Mouse (Mus musculus): ENCODE measurements at regions not wholly inside any gene's neighbourhood (a gene's known extent, or its start where the extent isn't known, plus 50 kb on each side); places are given as distances from the start of the nearest gene placed in this dataset.
"Not testable (repeated sequence)": the region's sequence is repeated elsewhere in the genome, so short reads cannot be mapped to it uniquely, and the experiment has no call there.

- no peak overlapping the region for H3K4me3 ChIP-seq (replicated peaks; ENCODE audit: low read length)
- no peak overlapping the region for H3K9ac ChIP-seq (replicated peaks; ENCODE audit: low read depth, low read length)
- no peaks in the 10 kb centered on the region for H3K36me3 ChIP-seq (ENCODE audit: control insufficient read depth, insufficient read depth)
- no peaks in the 10 kb centered on the region for H3K4me1 ChIP-seq (replicated peaks; ENCODE audit: control insufficient read depth, insufficient read depth, low read length)
- no peak overlapping the region for H3K27ac ChIP-seq (ENCODE audit: low read length)
- no peaks in the 10 kb centered on the region for H3K9me3 ChIP-seq (ENCODE audit: control insufficient read depth, low read length)
- ATAC-seq = no peak
- WGBS = 80% methylated on average over 4 of the region's 4 CpGs
- H3K27me3 ChIP-seq (replicated peaks; ENCODE audit: control insufficient read depth, insufficient read depth, low read length) = no peaks in the 10 kb centered on the region
- H3K4me2 ChIP-seq (ENCODE audit: low read length) = no peak overlapping the region
Measured at GRCm38 (mm10) chr6:16765354-16765753, 132.9 kb downstream of the Tfec start.

DNA sequence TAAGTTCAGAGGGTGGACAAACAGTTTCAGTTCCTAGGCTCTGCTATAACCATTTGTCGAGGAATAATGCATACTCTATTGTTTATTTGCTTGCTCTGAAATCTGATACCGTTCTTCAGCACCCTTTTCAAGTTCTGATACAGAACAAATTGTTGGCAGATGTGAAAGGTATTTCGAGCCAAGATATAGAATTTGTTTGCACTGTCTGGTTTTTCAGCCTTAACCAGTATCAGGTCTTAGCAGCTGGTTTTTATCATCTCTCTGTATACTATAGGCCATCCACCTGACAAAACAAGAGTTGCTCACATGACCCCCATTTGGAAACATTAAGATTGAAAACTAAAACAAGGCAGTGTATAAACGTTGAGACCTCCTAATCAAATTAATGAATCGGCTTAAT is 133.5 kb downstream of the Tfec start:
- Histone ChIP-seq H3K4me2 (ENCODE audit: low read length) (no peak overlapping the region), H3K4me1 (replicated peaks; ENCODE audit: control insufficient read depth, insufficient read depth, low read length) (no peaks in the 10 kb centered on the region), H3K9ac (replicated peaks; ENCODE audit: low read depth, low read length) (no peak overlapping the region), H3K36me3 (ENCODE audit: control insufficient read depth, insufficient read depth) (no peaks in the 10 kb centered on the region), H3K4me3 (replicated peaks; ENCODE audit: low read length) (no peak overlapping the region), H3K27me3 (replicated peaks; ENCODE audit: control insufficient read depth, insufficient read depth, low read length) (no peaks in the 10 kb centered on the region), H3K9me3 (ENCODE audit: control insufficient read depth, low read length) (no peaks in the 10 kb centered on the region), H3K27ac (ENCODE audit: low read length) (no peak overlapping the region)
- no peak for ATAC-seq
- WGBS = 70% methylated on average over 5 of the region's 5 CpGs

GRCm38 (mm10) chr6:16755044-16755443 is 143.2 kb downstream of the Tfec start:
- not testable (repeated sequence) for ATAC-seq; H3K9ac ChIP-seq (replicated peaks; ENCODE audit: low read depth, low read length); H3K27me3 ChIP-seq (replicated peaks; ENCODE audit: control insufficient read depth, insufficient read depth, low read length); H3K4me3 ChIP-seq (replicated peaks; ENCODE audit: low read length); H3K4me1 ChIP-seq (replicated peaks; ENCODE audit: control insufficient read depth, insufficient read depth, low read length); H3K27ac ChIP-seq (ENCODE audit: low read length); H3K4me2 ChIP-seq (ENCODE audit: low read length); H3K9me3 ChIP-seq (ENCODE audit: control insufficient read depth, low read length); H3K36me3 ChIP-seq (ENCODE audit: control insufficient read depth, insufficient read depth)
- 78% methylated on average over 1 of the region's 1 CpGs for WGBS

DNA sequence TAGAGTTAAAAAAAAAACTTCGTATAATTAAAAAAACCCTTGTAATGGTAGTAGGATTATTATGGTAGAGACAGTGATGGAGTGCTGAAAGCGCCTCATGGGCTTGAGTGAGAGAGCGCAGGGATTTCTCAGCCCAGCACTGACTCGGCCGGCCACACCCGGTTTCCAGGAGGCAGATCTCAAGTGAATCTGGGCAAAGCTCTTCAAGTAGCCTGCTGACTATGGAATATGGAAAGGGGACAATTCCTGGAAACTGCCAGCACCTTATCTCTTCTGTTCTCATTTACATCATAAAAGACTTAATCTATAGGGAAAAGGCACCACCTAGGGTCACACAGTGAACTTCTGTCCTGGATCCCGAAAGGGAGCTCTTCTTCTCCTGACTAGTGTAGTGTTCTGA is 165.1 kb downstream of the Tfec start:
- Histone ChIP-seq H3K9ac (replicated peaks; ENCODE audit: low read depth, low read length) (no peak overlapping the region), H3K9me3 (ENCODE audit: control insufficient read depth, low read length) (no peaks in the 10 kb centered on the region), H3K4me2 (ENCODE audit: low read length) (no peak overlapping the region), H3K36me3 (ENCODE audit: control insufficient read depth, insufficient read depth) (no peaks in the 10 kb centered on the region), H3K27me3 (replicated peaks; ENCODE audit: control insufficient read depth, insufficient read depth, low read length) (no peaks in the 10 kb centered on the region), H3K4me1 (replicated peaks; ENCODE audit: control insufficient read depth, insufficient read depth, low read length) (no peaks in the 10 kb centered on the region), H3K27ac (ENCODE audit: low read length) (no peak overlapping the region), H3K4me3 (replicated peaks; ENCODE audit: low read length) (no peak overlapping the region)
- ATAC-seq = no peak
- WGBS = 77% methylated on average over 7 of the region's 7 CpGs

DNA sequence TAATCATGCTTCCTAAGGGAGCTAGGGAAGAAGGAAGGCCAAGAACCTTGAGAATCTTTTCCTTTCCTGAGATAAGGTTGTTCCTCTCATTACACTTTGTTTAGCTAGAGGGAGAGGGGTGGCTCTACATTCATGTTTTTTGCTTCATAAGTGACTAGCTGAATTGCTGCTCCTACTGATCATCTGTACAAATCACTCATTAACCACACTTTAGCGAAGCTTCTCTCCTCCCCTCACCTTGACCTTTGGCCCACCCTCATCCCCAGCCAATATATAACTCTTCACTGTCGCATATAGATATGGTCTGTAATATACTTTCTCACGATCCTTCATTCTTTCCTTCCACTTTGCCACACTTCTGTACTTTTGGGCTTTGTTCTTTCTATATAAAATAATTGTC is 166.1 kb downstream of the Tfec start:
- H3K9ac ChIP-seq (replicated peaks; ENCODE audit: low read depth, low read length) = no peak overlapping the region
- H3K9me3 ChIP-seq (ENCODE audit: control insufficient read depth, low read length) = no peaks in the 10 kb centered on the region
- peaks cover 4% of the 10 kb centered on the region for H3K4me1 ChIP-seq (replicated peaks; ENCODE audit: control insufficient read depth, insufficient read depth, low read length)
- no peaks in the 10 kb centered on the region for H3K27me3 ChIP-seq (replicated peaks; ENCODE audit: control insufficient read depth, insufficient read depth, low read length)
- WGBS = 79% methylated on average over 3 of the region's 3 CpGs
- ATAC-seq = no peak
- no peak overlapping the region for H3K27ac ChIP-seq (ENCODE audit: low read length)
- no peak overlapping the region for H3K4me3 ChIP-seq (replicated peaks; ENCODE audit: low read length)
- H3K4me2 ChIP-seq (ENCODE audit: low read length) = no peak overlapping the region
- H3K36me3 ChIP-seq (ENCODE audit: control insufficient read depth, insufficient read depth) = no peaks in the 10 kb centered on the region

DNA sequence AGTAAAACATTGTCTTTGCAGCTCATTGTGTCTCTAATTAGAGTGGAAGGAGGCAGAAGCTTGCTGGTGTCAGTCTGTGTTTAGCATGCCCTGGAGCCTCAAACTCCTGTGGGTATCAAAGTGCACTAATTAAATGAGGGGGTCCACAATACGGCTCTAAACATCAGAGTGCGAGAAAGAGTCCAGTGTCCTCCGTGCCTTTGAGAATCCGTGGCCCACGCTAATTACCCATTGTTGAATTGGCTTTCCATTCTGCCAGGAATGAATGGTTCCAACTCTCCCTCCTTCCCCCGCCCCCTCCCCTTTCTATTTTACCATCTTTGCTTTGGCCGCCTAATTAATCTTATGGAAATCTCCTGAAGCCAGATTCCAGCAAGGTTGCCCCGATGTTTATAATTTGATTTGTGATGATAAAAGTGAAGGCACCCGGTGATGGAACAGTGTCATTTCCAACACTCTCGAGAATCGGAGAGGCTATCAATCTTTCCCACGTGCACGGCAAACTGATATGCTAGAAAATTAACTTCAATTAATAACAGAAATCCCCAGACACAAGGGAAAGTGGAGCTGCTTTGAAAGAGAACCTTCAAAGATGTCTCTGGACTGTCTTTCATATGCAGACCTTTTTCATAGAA is 170.9 kb downstream of the Tfec start:
- H3K27ac ChIP-seq (ENCODE audit: low read length) = no peak overlapping the region
- H3K4me3 ChIP-seq (replicated peaks; ENCODE audit: low read length) = no peak overlapping the region; the same call in 1 of the 2 replicates
- H3K36me3 ChIP-seq (ENCODE audit: control insufficient read depth, insufficient read depth) = no peaks in the 10 kb centered on the region
- H3K27me3 ChIP-seq (replicated peaks; ENCODE audit: control insufficient read depth, insufficient read depth, low read length) = no peaks in the 10 kb centered on the region
- peaks cover 4% of the 10 kb centered on the region for H3K4me1 ChIP-seq (replicated peaks; ENCODE audit: control insufficient read depth, insufficient read depth, low read length)
- ATAC-seq = peak; percentile 87
- peak overlapping the region; percentile 43 for H3K4me2 ChIP-seq (ENCODE audit: low read length)
- no peaks in the 10 kb centered on the region for H3K9me3 ChIP-seq (ENCODE audit: control insufficient read depth, low read length)
- WGBS = 1% methylated on average over 13 of the region's 13 CpGs
- no peak overlapping the region for H3K9ac ChIP-seq (replicated peaks; ENCODE audit: low read depth, low read length)

DNA sequence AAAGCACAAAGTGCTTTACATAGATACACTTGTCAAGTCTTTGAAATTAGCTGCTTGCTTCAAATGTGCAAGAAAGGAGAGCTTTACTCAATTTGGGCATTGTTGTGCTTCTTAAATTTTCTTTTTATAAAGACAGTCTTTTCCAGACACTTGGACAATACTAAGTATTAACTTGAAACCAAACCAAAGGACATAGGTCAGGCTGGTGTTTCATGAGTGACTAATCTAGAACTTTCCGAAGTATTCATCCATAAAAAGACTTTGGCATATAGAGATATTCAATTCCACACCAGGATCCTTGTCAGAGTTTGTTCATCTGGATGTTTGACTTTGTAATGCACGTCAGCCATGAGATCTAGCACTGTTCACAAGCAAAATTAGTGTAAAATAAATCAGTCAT is 173.0 kb downstream of the Tfec start:
- H3K4me1 ChIP-seq (replicated peaks; ENCODE audit: control insufficient read depth, insufficient read depth, low read length) = peaks cover 4% of the 10 kb centered on the region
- H3K9me3 ChIP-seq (ENCODE audit: control insufficient read depth, low read length) = no peaks in the 10 kb centered on the region
- no peak for ATAC-seq
- no peaks in the 10 kb centered on the region for H3K27me3 ChIP-seq (replicated peaks; ENCODE audit: control insufficient read depth, insufficient read depth, low read length)
- H3K36me3 ChIP-seq (ENCODE audit: control insufficient read depth, insufficient read depth) = no peaks in the 10 kb centered on the region
- H3K4me3 ChIP-seq (replicated peaks; ENCODE audit: low read length) = no peak overlapping the region
- WGBS = 89% methylated on average over 2 of the region's 2 CpGs
- no peak overlapping the region for H3K9ac ChIP-seq (replicated peaks; ENCODE audit: low read depth, low read length)
- no peak overlapping the region for H3K27ac ChIP-seq (ENCODE audit: low read length)
- no peak overlapping the region for H3K4me2 ChIP-seq (ENCODE audit: low read length)

- peak; percentile 69 for ATAC-seq
- Histone ChIP-seq H3K9me3 (ENCODE audit: control insufficient read depth, low read length) (no peaks in the 10 kb centered on the region), H3K4me2 (ENCODE audit: low read length) (no peak overlapping the region), H3K4me1 (replicated peaks; ENCODE audit: control insufficient read depth, insufficient read depth, low read length) (0 out of 2 replicates have a peak, but pooled peaks cover 4% of the 10 kb centered on the region), H3K4me3 (replicated peaks; ENCODE audit: low read length) (no peak overlapping the region), H3K36me3 (ENCODE audit: control insufficient read depth, insufficient read depth) (no peaks in the 10 kb centered on the region), H3K9ac (replicated peaks; ENCODE audit: low read depth, low read length) (no peak overlapping the region), H3K27ac (ENCODE audit: low read length) (no peak overlapping the region), H3K27me3 (replicated peaks; ENCODE audit: control insufficient read depth, insufficient read depth, low read length) (no peaks in the 10 kb centered on the region)
- WGBS = 65% methylated on average over 4 of the region's 4 CpGs
Measured at GRCm38 (mm10) chr6:16704496-16704895, 193.7 kb downstream of the Tfec start.

DNA sequence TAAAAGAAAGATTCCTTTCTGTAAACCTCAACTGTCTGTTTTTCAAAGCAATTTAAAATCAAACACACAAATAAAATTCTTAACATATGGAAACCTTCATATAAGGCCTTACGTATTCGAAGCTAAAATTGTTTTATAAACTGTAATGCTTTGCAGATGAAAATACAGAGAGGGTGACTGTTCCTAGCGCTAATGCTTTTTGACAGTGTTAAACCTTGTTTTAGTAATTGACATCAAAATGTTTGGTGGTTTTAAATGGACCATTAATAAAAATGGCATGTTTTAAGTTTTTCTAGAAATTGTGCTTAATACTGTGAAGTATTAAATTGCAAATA is 194.9 kb downstream of the Tfec start:
- 66% methylated on average over 3 of the region's 3 CpGs for WGBS
- H3K4me3 ChIP-seq (replicated peaks; ENCODE audit: low read length) = no peak overlapping the region
- H3K4me1 ChIP-seq (replicated peaks; ENCODE audit: control insufficient read depth, insufficient read depth, low read length) = 0 out of 2 replicates have a peak, but pooled peaks cover 4% of the 10 kb centered on the region
- H3K9ac ChIP-seq (replicated peaks; ENCODE audit: low read depth, low read length) = no peak overlapping the region
- H3K4me2 ChIP-seq (ENCODE audit: low read length) = no peak overlapping the region
- H3K9me3 ChIP-seq (ENCODE audit: control insufficient read depth, low read length) = no peaks in the 10 kb centered on the region
- H3K27ac ChIP-seq (ENCODE audit: low read length) = no peak overlapping the region
- no peak for ATAC-seq
- no peaks in the 10 kb centered on the region for H3K27me3 ChIP-seq (replicated peaks; ENCODE audit: control insufficient read depth, insufficient read depth, low read length)
- no peaks in the 10 kb centered on the region for H3K36me3 ChIP-seq (ENCODE audit: control insufficient read depth, insufficient read depth)

All from forebrain, embryonic 16.5 days (tissue).